Mouse (Mus musculus) layer of hippocampus, postnatal 14 days (tissue): ENCODE measurements at regions not wholly inside any gene's neighbourhood (a gene's known extent, or its start where the extent isn't known, plus 50 kb on each side); places are given as distances from the start of the nearest gene placed in this dataset.

ENCODE experiments used
- DNase-seq, 2 experiments: peaks; one replicate each; pipeline ENCODE4 v3.0.0; 2021 to 2022; ENCODE audit warnings: low spot score in 2 of 2, mixed read lengths in 1 of 2

GRCm38 (mm10) chr2:3930650-3931049, 86.9 kb upstream of the Frmd4a start:
- no peak for DNase-seq

GRCm38 (mm10) chr2:3940786-3941185, 76.7 kb upstream of the Frmd4a start:
- no peak for DNase-seq

GRCm38 (mm10) chr2:3941496-3941895, 76.0 kb upstream of the Frmd4a start:
- no peak for DNase-seq

DNA sequence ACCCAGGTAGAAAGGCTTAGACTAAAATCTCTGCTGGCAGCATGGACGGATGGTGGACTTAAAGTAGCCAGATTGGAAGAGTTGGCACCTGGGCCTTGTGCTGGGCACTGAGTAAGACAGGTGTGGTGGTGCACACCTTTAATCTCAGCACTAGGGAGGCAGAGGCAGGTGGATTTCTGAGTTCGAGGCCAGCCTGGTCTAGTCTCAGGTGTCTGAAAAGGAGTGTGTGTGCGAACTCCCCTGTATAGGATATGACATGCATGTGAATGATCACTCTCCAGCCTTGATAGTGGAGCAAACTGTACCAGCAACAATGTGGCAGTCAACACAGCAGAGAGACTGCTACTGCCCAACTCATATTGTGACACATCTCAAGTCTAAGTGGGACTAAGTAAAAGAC, 70.1 kb upstream of the Frmd4a start:
- no peak for DNase-seq

DNA sequence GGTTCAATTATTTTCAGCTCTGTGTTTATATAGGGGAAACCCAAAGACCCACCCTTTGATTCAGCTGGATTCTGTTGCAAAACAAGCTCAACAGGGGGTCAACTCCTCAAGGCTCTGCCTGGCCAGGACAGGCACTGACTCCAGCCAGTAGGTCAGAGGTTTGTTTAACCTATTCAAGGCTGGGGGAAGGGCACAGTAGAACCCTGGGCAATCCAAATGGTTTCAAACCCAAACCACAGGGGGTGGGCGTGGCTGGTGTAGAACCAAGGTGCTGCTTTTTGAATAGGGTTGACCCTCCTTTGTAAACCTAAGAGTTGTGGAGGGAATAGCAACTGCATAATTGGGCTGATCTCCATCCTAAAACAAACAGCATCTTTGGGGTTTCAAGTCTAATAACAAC, 69.2 kb upstream of the Frmd4a start:
- no peak for DNase-seq

DNA sequence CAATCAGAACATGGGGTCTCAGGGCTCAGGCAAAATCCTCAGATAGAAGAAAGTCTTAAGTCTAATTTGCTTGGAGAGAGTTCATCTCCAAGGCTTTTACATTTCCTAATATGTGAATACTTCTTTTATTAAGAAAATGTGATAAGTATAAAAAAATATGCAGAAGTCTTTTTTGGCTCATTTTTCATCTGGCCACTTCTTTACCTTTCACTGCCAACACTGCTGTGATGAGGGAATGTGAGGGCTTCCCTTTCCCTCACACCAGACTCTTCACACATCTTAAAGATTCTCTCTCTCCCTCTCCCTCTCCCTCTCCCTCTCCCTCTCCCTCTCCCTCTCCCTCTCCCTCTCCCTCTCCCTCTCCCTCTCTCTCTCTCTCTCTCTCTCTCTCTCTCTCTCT, 60.0 kb upstream of the Frmd4a start:
- DNase-seq = no peak

GRCm38 (mm10) chr2:3958065-3958641, 59.4 kb upstream of the Frmd4a start:
- DNase-seq = peak; percentile 43 to 52

DNA sequence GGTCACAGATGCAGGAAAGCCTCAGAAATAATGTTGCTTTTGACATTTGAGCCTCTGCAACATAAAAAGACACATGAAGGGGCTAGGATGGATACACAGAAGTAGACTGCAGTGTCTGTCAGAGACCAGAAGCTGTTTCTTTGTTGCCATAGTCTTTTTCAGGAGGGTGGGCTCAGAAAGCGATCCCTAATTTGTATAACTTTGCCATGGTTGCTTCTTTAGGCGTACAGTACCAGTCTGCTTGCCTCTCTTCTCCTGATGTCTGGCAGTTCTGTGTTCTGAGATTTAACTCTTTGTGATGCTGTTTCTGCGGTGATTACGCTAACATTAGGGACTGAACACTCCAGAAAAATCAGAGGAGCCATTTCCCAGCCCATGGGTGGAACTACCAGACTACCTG, 58.8 kb upstream of the Frmd4a start:
- DNase-seq = no peak

GRCm38 (mm10) chr2:3959181-3959580, 58.3 kb upstream of the Frmd4a start:
- no peak for DNase-seq

DNA sequence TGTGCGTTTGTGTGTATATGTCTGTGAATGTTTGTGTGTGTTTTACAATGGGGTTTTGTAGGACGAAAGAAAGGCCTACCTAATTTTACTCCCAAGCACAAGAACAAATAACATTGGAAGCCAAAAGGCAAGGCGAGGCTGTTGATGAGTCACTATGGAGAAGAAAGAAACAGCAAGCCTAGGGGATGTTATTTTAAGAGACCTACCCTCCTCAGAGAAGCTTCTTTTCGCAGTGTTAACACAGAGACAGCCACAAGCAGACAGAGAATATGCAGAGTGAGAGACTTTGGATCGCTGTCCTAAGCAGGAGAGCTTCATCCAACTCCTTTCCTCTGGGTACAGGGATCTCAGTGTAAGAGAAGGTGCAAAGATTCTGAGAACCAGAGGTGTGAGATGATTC, 57.3 kb upstream of the Frmd4a start:
- DNase-seq = peak in 1 of 2 experiments; percentile 6

DNA sequence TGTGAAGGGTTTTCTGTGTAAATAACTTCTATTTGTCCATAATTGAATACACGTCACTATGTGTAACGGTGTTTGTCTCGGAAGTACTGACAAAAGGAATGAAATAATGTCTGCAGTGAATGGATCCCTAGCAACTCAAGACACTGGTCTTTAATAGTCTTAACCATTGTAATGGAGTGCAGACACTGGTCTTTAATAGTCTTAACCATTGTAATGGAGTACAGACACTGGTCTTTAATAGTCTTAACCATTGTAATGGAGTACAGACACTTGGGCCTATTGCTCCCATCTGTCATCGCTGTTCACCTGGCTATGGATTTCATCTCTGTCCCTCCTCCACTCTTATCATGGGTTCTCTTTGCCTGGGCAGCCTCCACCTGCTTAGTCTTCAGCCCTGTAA, 53.2 kb upstream of the Frmd4a start:
- DNase-seq = no peak
